Mouse (Mus musculus) erythroid progenitor cell, adult 5-6 weeks (primary cell): ENCODE data around the gene Otp. TPM values are rescaled to one million over a fixed set of nuclear protein-coding genes. Genes with fewer than 3 reads are reported as not detected.

Experiments
- ATAC-seq: replicated peaks from 2 replicates; pipeline ENCODE4 v1.8.0; 2016; ENCODE audit warnings: moderate number of reproducible peaks, mild to moderate bottlenecking, moderate TSS enrichment, inconsistent platforms; ENCODE audit not compliant: poor library complexity, low FRiP score, severe bottlenecking
- total RNA-seq, 2 experiments: library from RNA; stranded (forward) in 1 of 2; stranded (reverse) in 1 of 2; fragments of 150-400 nt in 1 of 2; fragments of 186-747, 209-891 nt in 1 of 2; gene quantifications; 2 replicates each; pipeline versions ENCODE4 v1.2.3 to v1.2.4; 2015 to 2017; ENCODE audit warnings: low replicate concordance in 2 of 2

Gene Otp
- total RNA-seq, 2 experiments from 2014 or later = not detected

DNA sequence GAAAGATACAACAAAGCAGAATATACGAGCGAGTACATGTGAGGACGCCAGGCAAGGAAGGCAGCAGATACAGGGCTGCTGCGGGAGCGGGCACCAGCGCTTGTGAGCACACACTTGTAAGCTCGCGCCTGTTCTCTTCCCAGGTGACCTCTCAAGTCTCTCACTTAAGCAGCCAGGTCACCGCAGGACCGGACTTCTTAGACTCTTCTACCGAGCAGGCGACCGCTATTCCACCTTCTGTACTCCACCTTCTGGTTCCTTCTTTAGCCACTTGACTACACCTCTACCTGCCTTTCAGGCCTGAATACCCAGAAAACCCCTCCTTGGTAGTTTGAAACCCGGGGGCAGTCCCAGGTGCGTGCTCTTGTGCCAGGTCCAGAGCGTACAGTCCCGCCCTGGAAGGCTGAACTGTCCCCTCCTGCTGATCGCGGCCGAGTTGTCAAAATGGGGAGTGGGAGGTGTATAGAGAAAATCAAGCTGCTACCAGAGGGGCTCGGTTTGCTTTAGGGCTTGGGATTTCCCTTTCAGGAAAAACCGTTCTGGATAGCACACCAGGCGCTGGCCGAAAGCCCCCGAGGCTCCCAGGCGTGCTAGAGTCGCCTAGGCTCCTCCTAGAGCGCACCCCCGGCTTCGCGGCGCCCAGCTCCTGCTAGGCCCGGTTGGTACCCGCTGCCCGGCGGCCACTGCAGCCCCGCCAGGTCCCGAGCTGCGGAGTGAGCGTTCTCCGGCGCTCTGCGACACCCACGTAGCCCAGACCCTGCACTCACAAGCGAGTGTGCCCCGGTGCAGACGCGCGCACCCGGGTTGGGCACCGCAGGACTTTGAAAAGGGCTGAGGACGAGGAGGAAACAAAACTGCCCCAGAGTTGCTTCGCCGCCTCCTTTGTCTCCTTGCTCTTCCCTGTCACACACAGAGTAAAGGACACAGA, 2.0 kb upstream of the Otp start:
- 0 out of 2 replicates have a peak, but pooled peaks have one; percentile 19 for ATAC-seq

DNA sequence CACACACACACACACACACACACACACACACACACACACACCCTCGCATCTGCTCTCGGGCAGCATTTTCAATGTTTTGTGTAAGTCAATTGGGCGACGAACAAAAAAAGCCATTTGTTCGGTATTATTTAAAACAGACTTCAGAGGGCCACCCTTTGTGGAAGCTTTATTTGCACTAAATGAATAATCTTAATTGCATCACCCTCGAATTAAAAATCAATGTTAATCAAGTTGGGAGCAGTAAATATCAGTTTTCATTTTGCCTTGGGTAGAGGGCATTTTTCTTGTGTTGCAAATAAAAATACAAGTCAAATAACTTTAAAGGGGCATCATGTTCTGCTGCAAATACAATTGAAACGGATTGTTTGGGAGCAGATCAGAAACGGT, 1.4 kb upstream of the Otp start:
- no peak for ATAC-seq

DNA sequence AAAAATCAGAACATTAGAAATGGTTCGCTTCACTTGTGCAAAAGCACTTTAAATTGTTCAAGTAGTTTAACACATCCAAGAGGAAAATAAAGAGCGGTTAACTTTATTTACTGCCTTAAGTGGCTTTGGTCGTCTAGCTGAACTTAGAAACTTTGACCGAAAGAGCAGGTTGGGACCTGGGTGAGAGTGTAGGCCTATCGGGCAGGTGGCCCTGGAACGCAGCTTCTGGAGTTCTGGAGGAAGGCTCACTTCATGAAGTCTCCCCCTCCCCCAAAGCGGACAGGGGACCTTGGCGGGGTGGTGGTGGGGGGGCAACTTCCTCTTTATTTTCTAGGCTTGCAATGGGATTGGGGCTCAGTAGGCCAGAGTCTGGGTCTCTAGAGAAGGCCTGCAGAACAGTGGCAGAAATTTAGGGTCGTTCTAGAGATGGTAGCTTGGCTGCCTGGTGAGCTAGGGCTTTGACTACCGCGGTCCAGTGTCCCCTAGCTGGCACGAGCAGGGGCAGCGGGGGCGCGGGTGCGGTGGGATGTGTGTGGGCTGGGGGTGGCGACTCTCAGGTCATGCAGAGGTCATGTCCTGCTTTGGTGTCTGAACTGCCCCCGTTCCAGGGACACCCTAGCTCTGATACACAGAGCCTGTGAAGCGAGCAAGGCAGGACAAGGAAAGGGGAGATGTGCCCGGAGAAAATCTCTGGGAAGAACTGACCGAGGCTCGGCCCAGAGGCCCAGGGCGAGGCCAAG, 576 bp upstream of the Otp start:
- ATAC-seq = no peak

DNA sequence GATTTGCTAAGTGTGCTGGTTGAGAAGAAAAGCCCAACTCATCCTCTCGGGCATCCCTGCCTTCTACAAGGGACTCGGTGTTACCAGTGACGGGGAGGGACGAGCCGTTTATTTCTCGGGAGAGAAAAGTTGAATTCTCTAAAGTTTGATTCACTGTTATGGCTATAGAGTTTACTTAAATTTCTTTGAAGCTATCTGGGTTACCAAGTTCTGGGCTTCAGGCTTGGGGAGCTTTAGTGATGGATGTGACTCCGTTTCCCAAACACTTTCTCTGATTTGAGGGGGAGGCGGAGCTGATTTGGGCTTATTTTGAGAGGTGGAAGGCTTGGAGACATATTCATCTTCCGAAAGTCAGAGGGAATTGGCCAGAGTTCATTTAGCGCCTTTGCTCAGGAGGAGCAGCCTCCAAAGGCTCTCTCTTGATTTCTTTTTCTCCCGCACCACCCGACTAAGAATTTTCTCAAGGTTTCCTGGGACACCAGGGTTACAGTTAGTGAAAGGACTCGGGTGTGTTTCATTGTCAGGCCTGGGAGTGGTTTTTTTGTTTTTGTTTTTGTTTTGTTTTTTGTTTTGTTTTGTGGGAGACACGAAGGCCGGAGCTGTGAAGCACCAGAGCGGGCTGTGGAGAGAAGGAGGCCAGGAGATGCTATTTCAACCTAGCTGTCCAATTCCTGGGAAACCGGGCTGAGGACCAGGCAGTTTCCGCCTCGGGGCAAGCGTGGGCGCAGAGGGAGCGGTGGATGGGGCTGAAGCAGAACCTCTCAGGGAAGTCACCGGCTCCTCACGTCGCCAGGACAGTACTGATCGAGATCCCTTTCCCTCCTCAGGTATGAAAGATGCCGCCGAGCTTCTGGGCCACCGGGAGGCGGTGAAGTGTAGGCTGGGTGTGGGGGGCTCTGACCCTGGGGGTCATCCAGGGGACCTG, 1.1 kb downstream of the Otp start:
- no peak for ATAC-seq

DNA sequence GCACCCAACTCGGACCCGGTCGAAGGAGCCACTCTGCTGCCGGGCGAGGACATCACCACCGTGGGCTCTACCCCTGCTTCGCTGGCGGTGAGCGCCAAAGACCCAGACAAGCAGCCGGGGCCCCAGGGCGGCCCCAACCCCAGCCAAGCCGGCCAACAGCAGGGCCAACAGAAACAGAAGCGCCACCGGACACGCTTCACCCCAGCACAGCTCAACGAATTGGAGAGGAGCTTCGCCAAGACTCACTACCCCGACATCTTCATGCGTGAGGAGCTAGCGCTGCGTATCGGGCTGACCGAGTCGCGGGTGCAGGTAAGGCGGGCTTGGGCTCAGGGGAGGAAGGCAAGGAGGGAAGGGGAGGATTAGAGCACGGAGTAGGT, 1.8 kb downstream of the Otp start:
- no peak for ATAC-seq

DNA sequence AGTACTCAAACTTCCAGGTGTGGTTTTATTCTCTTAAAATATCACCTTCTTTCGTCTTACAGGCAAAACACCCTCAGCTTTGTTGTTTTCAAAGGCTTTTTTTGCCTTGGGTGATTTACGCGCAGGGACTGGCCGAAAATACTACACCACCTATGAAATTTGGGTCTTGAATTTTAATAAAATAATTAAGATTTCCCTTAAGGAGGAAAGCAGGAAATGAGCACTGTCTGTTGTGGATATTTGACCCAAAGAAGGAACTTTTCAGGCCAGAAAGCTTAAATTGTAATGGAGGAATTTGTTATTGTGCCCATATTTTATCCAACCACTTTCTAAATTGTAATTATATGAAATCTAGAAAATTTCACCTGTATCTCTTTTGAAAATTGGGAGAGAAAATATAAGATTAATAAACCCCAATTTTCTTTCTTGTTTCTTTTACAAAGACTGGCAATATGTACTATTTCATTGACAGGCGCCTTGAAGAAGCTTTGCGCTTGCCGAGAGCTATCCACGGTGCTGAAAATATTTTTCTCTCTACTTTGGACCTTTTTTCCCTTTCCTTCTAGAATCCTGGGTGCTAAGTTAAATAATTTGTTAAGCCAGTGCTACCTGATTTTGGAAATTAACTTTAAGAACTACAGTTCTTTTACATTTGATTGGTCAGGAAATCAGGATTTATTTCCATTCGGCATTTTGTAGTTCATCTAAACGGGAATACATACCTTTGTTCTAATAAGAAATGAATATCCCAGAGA, 2.8 kb downstream of the Otp start:
- ATAC-seq = no peak

DNA sequence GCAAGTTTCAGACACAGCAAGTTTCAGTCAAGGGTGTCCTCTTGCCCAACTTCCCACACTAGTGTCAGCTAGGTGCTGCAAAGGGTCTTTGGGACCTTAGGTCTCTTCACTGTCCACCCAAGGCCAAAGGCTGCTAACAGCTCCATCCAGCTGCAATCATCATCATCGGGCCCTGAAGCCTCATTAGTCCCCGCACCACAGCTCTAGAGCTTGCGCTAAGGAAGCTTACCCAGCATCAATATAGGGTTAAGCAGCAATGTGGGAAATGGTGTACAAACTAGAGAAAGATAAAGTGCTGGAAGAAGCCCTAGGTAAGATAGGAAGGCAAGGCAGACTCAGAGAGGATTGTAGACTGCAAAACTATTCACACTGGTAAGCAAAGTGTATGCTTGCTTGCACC, 5.8 kb downstream of the Otp start:
- no peak for ATAC-seq

DNA sequence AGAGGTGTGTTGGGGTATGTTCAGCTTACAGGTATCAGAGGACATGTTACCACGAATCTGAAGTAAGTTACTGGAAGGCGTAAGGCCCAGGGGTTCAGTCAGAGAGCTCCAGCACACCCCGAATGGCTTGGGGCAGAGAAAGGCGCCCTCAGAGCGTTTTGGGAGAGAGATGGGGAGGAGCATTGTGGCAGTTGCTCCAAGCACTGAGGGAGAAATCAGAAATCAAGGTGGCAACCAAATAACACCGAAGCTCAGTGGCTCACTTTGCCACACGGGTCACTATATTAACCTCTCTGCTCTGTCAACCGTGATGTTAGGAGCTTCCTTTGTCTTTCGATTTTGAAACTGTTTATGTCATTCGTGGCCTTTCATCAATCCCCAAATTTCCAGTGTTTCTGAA, 6.8 kb downstream of the Otp start:
- no peak for ATAC-seq

DNA sequence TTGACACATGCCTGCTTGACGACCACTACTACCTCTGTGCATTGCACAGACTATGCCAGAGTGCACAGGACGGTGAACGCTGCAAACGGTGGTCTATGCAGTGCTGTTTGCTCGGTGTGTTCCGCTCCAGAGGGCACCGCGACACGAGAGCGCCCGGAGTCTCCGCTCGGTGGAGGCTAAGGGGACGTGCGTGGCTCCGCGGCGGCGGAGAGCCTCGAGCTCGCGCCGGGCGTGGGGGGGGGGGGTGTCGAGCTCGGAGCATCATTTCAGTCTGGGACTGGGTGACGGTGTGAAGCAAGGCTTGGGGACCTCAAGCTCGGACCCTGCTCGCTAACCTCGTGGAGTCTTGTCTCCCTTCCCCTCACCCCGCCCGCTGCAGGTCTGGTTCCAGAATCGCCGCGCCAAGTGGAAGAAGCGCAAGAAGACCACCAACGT, 7.3 kb downstream of the Otp start:
- no peak for ATAC-seq

DNA sequence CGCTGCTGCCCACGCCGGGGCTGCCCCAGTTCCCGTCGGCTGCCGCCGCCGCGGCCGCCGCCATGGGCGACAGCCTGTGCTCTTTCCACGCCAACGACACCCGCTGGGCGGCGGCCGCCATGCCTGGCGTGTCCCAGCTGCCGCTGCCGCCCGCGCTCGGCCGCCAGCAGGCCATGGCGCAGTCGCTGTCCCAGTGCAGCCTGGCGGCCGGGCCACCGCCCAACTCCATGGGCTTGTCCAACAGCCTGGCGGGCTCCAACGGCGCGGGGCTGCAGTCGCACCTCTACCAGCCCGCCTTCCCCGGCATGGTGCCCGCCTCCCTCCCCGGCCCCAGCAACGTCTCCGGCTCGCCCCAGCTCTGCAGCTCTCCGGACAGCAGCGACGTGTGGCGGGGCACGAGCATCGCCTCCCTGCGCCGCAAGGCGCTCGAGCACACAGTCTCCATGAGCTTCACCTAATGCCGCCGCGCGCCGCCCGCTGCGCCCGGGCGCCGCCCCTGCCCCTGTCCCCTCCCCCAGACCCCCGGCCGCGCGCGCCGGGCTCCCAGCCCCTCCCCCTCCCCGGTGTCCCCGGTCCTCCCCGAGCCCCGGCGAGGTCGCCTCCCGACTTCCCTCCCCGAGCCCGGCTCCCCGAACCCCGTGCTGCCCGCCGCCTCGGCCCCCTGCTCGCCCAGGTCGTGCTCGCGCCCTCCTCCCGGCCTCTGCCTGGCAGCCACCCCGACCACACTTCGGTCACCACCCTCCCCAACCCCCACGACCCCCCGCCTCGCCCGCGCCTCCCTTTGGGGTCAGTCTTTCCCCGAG, 8.0 kb downstream of the Otp start:
- ATAC-seq = no peak

DNA sequence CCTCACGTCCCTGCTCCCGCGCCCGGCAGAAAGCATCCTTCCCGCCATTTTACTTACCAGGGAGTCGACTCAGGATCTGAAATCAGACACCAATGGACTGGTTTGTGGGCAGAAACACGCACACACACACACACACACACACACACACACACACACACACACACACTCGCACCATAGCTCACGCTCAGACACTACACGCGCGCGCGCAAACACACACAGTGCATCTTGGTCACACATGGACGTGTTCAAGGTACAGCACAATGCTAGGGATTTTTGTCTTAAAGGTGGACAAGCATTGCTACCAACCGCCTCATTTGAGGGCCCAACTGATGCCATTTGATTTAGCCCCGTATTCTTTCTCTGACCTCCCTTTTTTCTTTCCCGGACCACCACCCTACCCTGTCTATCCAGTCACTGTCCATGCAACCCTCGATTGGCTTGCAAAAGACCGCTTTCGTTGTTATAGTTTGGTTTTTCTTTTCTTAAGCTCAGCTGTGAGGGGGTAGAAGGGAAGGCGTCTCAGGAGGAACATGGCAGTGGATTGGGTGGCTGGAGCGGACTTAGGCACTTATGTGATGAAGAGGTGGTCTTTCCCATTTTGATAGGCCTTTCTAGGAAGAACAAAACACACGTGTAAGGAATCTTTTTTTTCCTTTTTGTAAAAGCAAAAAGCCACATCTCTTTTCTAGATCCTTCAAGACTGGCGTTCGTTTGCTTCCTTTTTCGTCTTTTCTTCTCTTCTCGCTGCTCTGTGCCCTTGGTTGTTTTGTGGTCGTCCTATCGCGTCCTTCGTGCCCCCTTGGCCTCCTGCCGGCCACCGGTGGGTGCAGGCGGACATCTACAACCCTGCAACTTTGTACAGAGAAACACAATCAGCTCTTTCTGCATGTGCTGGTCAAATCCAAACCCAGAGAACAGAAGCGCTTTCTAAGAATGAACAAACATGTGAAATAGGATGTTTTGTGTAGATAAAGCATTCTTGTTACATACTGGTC, 8.9 kb downstream of the Otp start:
- ATAC-seq = no peak

DNA sequence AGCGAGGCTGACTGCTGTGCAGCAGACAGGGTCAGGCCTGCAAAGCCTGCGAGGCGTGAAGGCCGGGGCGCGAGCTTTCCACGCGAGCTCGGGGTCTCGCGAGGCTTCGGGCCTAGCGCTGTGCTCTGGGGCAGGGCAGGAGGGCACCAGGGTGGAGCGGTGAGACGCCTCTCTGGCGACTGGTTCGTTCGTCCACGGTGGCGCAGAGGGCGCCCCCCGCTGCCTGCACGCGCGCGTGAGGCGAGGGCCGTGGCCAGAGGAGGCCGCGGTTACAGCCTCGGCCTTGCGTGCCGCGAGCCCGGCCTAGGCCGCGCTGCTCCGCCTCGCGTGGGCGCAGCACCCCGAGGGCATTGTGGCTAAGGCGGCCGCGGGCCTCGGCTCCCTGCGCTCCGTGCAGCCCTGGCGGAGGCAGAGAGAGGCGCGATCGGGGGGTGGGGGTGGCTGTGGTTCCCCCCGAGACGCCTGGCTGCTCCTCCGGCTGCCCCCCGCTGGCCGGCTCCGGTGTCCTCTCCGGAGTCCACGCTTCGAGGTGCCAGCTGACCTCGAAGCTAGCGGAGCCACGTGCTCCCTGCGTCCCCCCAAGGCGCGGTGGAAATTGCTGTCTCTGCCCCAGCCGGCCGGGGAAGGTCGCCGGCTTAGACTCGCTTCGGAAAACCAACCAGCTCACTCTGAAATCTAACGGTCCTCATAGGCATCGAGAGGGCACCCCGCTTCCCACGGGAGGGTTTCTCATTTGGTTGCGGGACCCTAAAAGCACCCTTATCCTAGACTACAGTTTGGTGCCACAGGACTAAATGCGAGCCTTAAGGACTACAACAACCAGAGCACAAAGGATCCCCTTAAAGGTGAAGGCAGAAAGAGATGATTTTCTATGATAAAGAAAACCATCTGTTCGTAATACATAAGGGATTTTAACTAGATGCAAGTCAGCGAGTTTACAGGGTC, 10.2 kb downstream of the Otp start:
- ATAC-seq = no peak

DNA sequence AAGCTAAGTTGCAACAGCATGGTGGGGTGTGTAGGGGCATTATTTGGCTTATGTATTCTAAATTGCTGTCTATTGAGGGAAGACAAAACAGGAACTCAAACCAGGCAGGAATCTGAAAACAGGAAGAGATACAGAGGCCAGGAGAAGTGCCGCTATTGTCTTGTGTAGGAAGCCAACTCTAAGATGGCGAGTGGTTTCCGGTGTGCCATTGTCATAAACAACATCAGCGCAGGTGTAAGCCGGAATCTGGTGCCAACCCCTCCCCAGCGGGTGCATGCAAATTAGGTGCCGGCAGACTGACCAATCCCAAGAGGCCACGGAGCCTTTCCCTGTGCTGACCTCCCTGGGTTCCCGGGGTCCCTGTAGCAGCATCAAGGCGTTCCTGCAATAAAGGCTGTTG, 32.4 kb downstream of the Otp start:
- ATAC-seq = no peak

DNA sequence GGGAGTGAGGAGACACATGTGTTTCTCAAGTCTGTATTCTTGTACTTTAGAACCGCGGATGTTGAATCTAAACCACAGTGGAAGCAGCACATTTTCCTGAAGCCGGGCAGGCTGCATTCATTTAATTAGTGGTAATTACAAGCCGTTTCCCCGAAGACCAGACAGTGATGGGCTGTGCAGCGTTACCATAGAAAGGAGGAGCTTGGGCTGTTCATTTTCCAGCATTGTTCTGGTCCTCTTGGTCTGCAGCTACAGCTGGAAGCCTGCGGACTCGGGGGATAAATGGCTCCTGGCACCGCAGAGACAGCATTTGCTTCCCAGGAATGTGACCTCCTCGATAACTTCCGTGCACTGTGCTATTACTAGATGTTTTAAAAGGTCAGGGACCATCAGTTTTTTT, 37.6 kb downstream of the Otp start:
- ATAC-seq = no peak

DNA sequence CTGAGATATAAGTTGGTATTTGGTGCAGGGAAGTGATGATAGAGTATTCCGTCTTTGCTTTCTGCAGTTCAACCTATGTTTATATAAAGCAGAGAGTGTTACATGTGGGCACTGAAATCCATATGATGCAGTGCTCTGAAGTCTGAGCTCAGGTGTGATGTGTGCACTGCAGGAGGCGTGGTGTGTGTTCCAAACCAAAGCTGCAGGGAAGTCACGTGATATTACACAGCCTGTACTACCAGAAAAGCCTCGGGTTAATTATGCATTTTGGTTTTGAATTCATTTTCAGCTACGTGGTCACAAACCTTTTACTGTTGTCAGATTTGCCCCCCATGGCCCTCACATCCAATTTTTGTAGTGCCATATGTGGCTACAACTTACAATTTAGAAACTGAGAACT, 40.3 kb downstream of the Otp start:
- no peak for ATAC-seq

DNA sequence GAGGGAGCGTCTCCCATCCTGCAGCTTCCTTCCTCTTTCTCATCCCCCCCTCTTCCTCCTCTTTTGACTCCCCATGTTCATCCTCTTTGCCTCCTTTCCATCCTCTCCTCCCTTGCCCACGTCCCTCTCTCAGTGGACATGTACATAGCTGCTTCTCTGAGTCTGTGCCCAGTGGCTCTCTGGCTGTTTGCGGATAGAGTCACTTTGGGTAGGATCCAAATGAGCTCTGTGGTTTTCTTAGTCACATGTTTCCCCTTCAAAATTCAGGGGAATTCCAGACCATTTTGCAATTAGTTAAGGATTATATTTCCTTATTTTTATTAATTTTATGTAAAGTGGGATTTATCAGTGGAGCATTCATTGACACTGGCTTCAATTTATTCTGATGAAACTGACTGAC, 52.7 kb downstream of the Otp start:
- ATAC-seq = no peak
